Mouse (Mus musculus) B cell, adult 67 days (primary cell): ENCODE results near the gene Gm614. TPM values are rescaled to one million over a fixed set of nuclear protein-coding genes. Genes with fewer than 3 reads are reported as not detected.

Experiments
- total RNA-seq, 2 experiments: library from RNA; stranded (reverse); gene quantifications; 4 replicates each; pipeline ENCODE4 v1.2.4; 2023

Gm614 gene
- total RNA-seq, result 10 to 100 TPM; 47.0 to 50.4 TPM

DNA sequence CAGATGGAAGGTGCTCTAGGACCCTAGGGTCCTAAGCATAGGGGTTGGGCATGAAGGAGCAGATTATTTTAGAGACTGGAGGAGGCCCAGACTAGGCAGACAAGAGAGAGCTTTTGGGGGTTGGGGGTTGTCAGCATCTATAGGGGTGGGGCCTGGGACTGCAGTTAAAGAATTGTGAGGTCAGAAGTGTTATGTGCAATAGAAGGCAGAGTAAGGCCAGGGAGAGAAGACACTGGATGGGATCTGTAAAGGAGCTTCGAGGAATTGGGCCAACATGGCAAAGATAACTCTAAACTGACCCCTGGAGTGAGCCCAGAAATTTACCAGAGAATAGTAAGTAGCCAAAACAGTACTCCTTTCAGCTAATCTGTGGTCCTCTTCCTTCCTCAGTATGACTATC is at the start of gene Gm614:
TSS of gene Gm614 (minus strand) at position 101 of the 400 bp plus-strand sequence.

DNA sequence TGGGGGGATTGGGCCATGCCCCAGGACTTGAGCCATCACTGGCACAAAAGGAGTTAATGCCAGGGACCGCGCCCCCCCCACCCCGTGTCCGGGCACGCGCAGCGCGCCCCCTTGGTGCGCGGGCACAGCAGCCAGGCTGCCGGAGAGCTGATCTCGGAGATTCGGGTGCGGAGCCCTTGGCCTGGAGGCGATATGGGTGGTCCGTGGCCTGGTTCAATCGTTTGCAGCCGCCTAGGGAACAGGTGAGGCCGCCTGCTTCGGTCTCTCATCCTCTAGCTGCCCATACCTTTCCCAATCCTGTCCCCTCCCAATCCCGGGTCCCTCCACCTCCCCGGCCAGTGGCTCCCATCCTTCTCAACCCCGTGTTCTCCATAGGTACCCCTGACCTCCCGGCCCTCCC is 35.3 kb upstream of the Gm614 start, which contains the start of gene Nlgn3:
TSS of gene Nlgn3 (plus strand) at position 114 of the 400 bp plus-strand sequence.

DNA sequence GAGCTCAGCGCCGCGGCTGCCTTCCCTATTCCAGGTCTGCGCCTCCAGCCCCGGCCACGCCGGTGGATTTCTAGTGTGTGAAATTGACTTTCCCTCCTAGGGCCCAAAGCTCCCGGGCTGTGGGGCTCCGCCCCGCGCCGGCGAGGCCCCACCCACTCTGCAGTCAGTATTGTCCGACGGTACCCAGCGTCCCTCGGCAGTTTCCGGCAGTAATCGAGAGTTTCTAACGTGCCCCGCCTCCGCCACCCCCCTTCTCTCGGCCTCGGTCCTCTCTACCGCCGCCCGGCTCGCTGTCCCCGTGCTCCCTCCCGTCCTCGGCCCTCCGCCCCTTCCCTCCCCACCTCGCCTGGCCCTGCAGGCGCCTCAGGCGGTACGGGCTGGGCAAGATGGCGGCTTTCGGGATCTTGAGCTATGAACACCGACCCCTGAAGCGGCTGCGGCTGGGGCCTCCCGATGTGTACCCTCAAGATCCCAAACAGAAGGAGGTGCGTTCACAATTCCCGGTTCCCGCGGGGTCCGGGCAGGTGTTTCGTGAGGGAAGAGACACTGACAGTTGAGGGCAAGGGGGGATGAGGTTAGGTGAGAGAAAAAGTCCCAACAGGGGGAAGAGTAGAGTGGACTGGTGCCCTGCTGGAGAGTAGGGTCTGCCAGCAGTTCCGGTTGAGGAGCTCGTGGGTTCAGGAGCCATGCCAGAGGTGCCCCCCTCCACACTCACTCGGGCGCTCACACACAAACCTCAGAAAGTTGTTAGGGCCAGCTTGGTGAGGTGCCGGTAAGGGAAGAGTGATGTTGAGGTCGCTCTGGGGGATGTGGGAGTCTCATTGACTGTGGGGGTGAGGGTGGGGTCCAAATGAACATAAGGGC is 10.3 kb upstream of the Gm614 start, which contains the start of gene Med12:
TSS of gene Med12 (plus strand) at position 156 of the 864 bp plus-strand sequence.

GRCm38 (mm10) chrX:101268755-101269124 is 4.9 kb upstream of the Gm614 start, which contains the start of gene Gm20489:
Gene Gm20489, minus strand, starts transcription at chrX:101269023.

DNA sequence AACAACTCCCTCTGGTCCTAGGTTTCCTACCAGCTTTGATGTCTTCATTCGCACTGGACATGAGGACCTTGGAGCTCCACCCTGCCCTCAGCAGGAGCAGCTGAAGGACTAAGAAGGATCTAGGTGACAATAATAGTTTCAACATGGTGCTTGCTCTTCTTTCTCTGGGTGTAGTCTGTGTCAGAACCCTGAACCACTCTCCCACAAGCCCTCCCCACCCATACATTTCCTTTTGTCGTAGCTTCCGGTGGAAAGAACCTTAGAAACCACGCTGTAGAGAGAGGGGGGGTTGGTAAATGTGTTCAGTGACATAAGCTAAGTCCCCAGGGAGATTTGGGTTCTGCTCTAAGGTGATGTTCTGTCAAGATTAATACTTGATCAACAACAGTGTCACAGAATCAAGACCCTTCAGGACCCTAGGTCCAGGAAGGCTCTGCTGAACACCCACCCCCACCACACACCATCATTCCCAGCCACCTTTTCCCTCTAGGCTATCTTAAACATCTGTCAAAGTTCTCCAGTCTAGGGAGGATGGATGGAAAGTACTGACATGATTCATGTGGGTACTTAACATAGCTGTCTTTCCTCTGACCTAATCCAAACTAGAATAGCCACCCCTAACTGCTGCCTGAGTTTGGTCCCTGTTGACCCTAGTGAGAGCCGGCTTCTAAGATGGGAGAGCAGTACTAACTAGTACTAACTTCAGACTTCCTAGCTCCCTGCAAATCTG is 4.4 kb upstream of the Gm614 start, which contains the start of gene Il2rg:
TSS of gene Il2rg (minus strand) at position 231 of the 730 bp plus-strand sequence.

DNA sequence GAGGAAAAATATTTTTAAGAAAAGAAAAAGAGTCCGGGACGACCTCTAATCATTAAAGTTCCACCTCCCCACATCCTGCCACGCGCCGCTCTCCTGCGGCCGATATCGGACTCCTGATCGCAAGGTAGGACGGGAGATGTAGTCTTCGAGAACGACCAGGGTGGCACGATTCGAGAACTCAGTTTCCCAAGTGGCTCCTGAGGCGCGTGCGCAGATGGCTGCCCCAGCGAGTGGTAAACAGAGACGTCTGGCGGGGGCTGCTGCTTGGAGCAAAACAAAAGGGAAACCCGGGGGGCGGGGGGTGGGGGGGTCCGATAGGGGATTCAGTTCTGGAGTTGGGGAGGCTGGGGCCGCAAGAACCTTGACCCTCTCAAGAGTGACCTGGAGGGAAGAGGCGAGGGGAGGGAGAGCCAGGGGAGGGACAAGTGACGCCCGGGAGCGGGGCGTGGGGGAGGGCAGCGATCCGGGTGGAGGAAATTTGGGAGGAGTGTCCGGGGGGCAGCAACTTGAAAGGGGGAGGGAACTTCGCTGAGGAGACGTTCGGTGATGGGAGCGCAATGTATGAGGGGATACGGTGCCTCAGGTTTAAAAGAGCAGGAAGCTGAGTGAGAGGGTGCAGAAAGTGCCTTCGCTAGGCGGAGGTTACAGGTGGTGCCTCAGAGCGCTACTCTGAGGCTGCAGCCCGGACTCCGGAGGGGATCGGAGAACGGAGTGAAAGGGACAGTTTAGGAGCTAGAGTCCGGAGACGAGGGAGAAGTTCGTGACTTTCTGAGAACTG is 9.7 kb downstream of the Gm614 start, which contains the start of gene Foxo4:
TSS of gene Foxo4 (plus strand) at position 577 of the 778 bp plus-strand sequence.

GRCm38 (mm10) chrX:101221834-101222795 is 41.7 kb downstream of the Gm614 start, which contains the start of gene Snx12:
Gene Snx12, minus strand, starts transcription at chrX:101222563.

Other genes starting within 250 kb of the Gm614 start
- not detected for gene Tex11, start 204.3 kb downstream of the Gm614 start, total RNA-seq
- gene Slc7a3, start 178.0 kb downstream of the Gm614 start, total RNA-seq, result under 1 TPM; 0.32 to 0.77 TPM
- gene Snx12, start 41.4 kb downstream of the Gm614 start, total RNA-seq, result 10 to 100 TPM; 47.3 to 56.6 TPM
- 10 to 100 TPM; 41.4 to 41.7 TPM for gene Foxo4, start 9.5 kb downstream of the Gm614 start, total RNA-seq
- 100 to 1,000 TPM; 536 to 544 TPM for gene Il2rg, start 4.3 kb upstream of the Gm614 start, total RNA-seq
- not detected for gene Gm20489, start 5.0 kb upstream of the Gm614 start, total RNA-seq
- 100 to 1,000 TPM; 172 to 192 TPM for gene Med12, start 10.0 kb upstream of the Gm614 start, total RNA-seq
- 1 to 10 TPM; 1.2 to 1.5 TPM for gene Nlgn3, start 35.2 kb upstream of the Gm614 start, total RNA-seq
- not detected for gene Gjb1, start 112.4 kb upstream of the Gm614 start, total RNA-seq
- 10 to 100 TPM; 37.8 to 43.0 TPM for gene Zmym3, start 156.9 kb upstream of the Gm614 start, total RNA-seq
- gene Nono, start 165.3 kb upstream of the Gm614 start, total RNA-seq, result 100 to 1,000 TPM; 222 to 257 TPM
- gene Itgb1bp2, start 185.1 kb upstream of the Gm614 start, total RNA-seq, result 1 to 10 TPM; 1.6 to 3.6 TPM